Comparison of ENCODE assay signal across 14 mouse cellular contexts in the genomic region with DNA sequence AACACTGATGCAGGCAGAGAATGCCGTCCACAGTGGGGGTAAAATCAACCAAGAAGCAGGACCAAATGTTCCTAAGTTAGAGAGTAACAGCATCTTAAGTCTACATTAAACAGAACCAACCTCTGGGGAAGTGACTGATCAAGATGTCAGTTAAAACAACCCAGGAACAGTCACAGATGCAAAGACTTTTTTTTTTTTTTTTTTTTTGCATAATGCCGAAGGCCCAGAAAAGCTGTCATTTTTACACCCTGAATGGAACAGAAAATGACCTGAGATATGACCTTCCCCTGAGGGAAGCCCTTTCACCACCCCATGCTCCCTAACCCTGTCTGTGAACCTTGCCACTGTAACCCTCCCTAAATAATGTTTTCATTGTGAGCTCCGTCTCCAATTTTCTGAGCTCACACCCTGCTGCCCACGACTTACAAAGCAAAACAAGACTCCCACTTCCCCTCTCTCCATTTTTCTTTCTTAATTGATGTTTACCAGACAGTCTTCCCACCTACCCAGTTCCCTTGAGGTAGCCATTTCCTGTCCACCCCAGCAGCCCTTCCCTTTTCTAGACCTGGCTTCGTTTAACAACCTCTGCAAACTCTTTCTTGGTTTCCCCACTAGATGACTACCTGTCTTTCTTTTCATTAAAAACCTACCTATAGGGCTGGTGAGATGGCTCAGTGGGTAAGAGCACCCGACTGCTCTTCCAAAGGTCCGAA.
"Had no signal": no experiment of that assay in that cellular context is flagged by ENCODE, and none has a peak within 500 bp of the region (broad histone marks: within the 10 kb centered on the region; RNA-seq: fewer than 3 reads in every experiment).

No protein-coding gene starts in this region.

- H3K27ac ChIP-seq: left cerebral cortex, adult 2 months; limb, embryonic 10.5 days; lung, embryonic 15.5 days; macrophage; midbrain, embryonic 12.5 days; neural tube, embryonic 13.5 days; stomach, postnatal 0 days had no signal

- H3K4me2 ChIP-seq: liver, embryonic 11.5 days; lung, embryonic 15.5 days; midbrain, embryonic 12.5 days; neural tube, embryonic 13.5 days had no signal

- H3K27me3 ChIP-seq: lung, embryonic 15.5 days; midbrain, embryonic 12.5 days; neural tube, embryonic 13.5 days had no signal

- H3K36me3 ChIP-seq: limb, embryonic 10.5 days; lung, embryonic 15.5 days; midbrain, embryonic 12.5 days; neural tube, embryonic 13.5 days had no signal

- DNase-seq: kidney, postnatal 36 days; layer of hippocampus, adult 9-11 months; lung, postnatal 14 days; right cerebral cortex, postnatal 14 days had no signal

- H3K9me3 ChIP-seq: limb, embryonic 10.5 days; lung, embryonic 15.5 days; midbrain, embryonic 12.5 days; neural tube, embryonic 13.5 days had no signal

- ATAC-seq: midbrain, embryonic 16.5 days had no signal

- H3K9ac ChIP-seq: lung, embryonic 15.5 days; midbrain, embryonic 12.5 days; neural tube, embryonic 13.5 days had no signal

- H3K4me3 ChIP-seq: left cerebral cortex, adult 2 months; limb, embryonic 10.5 days; lung, embryonic 15.5 days; megakaryocyte, embryonic 14.5 days; midbrain, embryonic 12.5 days; neural tube, embryonic 13.5 days had no signal
